Mouse (Mus musculus): ENCODE measurements around the gene Cpn2. TPM values are rescaled to one million over a fixed set of nuclear protein-coding genes. Genes with fewer than 3 reads are reported as not detected.

Gene Cpn2
- not detected in 2 replicates for polyA plus RNA-seq (2015; fragmentation: Nextera tagmentation; extraction: Ambion mirVana)

DNA sequence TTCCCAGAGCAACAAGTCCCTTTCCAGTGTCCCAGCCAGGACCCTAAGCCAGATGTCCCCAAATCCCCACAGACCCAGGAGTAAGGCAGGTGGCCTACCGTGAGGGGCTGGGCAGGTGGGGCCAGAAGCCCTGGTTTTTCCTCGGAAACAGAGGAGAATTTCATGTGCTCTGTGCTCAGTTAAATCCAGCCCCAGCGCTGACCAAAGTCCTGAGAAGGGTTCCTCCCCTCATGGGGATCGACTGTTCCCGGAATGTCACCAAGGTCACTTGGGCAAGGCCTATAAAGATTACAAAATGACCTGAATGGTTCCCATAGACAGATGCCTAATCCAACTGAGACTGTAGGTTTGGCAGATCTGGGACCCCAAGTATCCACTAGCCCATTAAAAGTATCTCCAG lies at the start of gene Cpn2:
TSS of gene Cpn2 (minus strand) at position 141 of the 400 bp plus-strand sequence.
- Histone ChIP-seq H3K4me1 (replicated peaks; ENCODE audit: control insufficient read depth, insufficient read depth, low read length) (peaks cover 7% of the 10 kb centered on the region), H3K9ac (replicated peaks; ENCODE audit: low read depth, low read length) (no peak within 1 kb of the TSS), H3K27ac (ENCODE audit: low read length) (no peak within 1 kb of the TSS), H3K36me3 (ENCODE audit: control insufficient read depth, insufficient read depth) (no peaks in the 10 kb centered on the region), H3K4me2 (ENCODE audit: low read length) (no peak within 1 kb of the TSS), H3K4me3 (replicated peaks; ENCODE audit: low read length) (no peak within 1 kb of the TSS), H3K27me3 (replicated peaks; ENCODE audit: control insufficient read depth, insufficient read depth, low read length) (no peaks in the 10 kb centered on the region), H3K9me3 (ENCODE audit: control insufficient read depth, low read length) (no peaks in the 10 kb centered on the region)
- WGBS = 83% methylated on average over 5 of the region's 5 CpGs
- no peak for ATAC-seq

GRCm38 (mm10) chr16:30314236-30314635 lies 46.9 kb upstream of the Cpn2 start:
- no peaks in the 10 kb centered on the region for H3K36me3 ChIP-seq (ENCODE audit: control insufficient read depth, insufficient read depth)
- no peak for ATAC-seq

GRCm38 (mm10) chr16:30310647-30311046 lies 43.3 kb upstream of the Cpn2 start, which contains the start of gene Gp5:
Gene Gp5 (minus strand): TSS chr16:30310779.
- no peaks in the 10 kb centered on the region for H3K9me3 ChIP-seq (ENCODE audit: control insufficient read depth, low read length)
- ATAC-seq = no peak
- peaks cover 18% of the 10 kb centered on the region for H3K4me1 ChIP-seq (replicated peaks; ENCODE audit: control insufficient read depth, insufficient read depth, low read length)
- H3K36me3 ChIP-seq (ENCODE audit: control insufficient read depth, insufficient read depth) = no peaks in the 10 kb centered on the region
- peak within 1 kb of the TSS; percentile 41 for H3K9ac ChIP-seq (replicated peaks; ENCODE audit: low read depth, low read length)
- H3K4me3 ChIP-seq (replicated peaks; ENCODE audit: low read length) = peak within 1 kb of the TSS; percentile 72
- H3K27ac ChIP-seq (ENCODE audit: low read length) = no peak within 1 kb of the TSS
- H3K27me3 ChIP-seq (replicated peaks; ENCODE audit: control insufficient read depth, insufficient read depth, low read length) = peaks cover 38% of the 10 kb centered on the region
- peak within 1 kb of the TSS; percentile 98 for H3K4me2 ChIP-seq (ENCODE audit: low read length)

More at GRCm38 (mm10) chr16:30314236-30314635, 46.9 kb upstream of the Cpn2 start:
- H3K9me3 ChIP-seq (ENCODE audit: control insufficient read depth, low read length) = no peaks in the 10 kb centered on the region
- peaks cover 18% of the 10 kb centered on the region for H3K27me3 ChIP-seq (replicated peaks; ENCODE audit: control insufficient read depth, insufficient read depth, low read length)
- no peak overlapping the region for H3K9ac ChIP-seq (replicated peaks; ENCODE audit: low read depth, low read length)
- no peak overlapping the region for H3K27ac ChIP-seq (ENCODE audit: low read length)
- no peak overlapping the region for H3K4me3 ChIP-seq (replicated peaks; ENCODE audit: low read length)
- peaks cover 5% of the 10 kb centered on the region for H3K4me1 ChIP-seq (replicated peaks; ENCODE audit: control insufficient read depth, insufficient read depth, low read length)
- H3K4me2 ChIP-seq (ENCODE audit: low read length) = no peak overlapping the region

GRCm38 (mm10) chr16:30310171-30310515 lies 42.8 kb upstream of the Cpn2 start:
- no peaks in the 10 kb centered on the region for H3K36me3 ChIP-seq (ENCODE audit: control insufficient read depth, insufficient read depth)
- H3K4me2 ChIP-seq (ENCODE audit: low read length) = no peak overlapping the region
- no peak overlapping the region for H3K27ac ChIP-seq (ENCODE audit: low read length)
- no peak overlapping the region for H3K9ac ChIP-seq (replicated peaks; ENCODE audit: low read depth, low read length)
- H3K4me1 ChIP-seq (replicated peaks; ENCODE audit: control insufficient read depth, insufficient read depth, low read length) = peaks cover 18% of the 10 kb centered on the region
- peaks cover 38% of the 10 kb centered on the region for H3K27me3 ChIP-seq (replicated peaks; ENCODE audit: control insufficient read depth, insufficient read depth, low read length)
- no peak overlapping the region for H3K4me3 ChIP-seq (replicated peaks; ENCODE audit: low read length)
- 56% methylated on average over 8 of the region's 8 CpGs for WGBS
- ATAC-seq = no peak
- H3K9me3 ChIP-seq (ENCODE audit: control insufficient read depth, low read length) = no peaks in the 10 kb centered on the region

- H3K27ac ChIP-seq (ENCODE audit: low read length) = no peak overlapping the region
- peak overlapping the region; percentile 72 for H3K4me3 ChIP-seq (replicated peaks; ENCODE audit: low read length)
- no peaks in the 10 kb centered on the region for H3K9me3 ChIP-seq (ENCODE audit: control insufficient read depth, low read length)
- H3K36me3 ChIP-seq (ENCODE audit: control insufficient read depth, insufficient read depth) = no peaks in the 10 kb centered on the region
- ATAC-seq = no peak
- H3K9ac ChIP-seq (replicated peaks; ENCODE audit: low read depth, low read length) = peak overlapping the region; percentile 71
- 4% methylated on average over 34 of the region's 34 CpGs for WGBS
- H3K4me1 ChIP-seq (replicated peaks; ENCODE audit: control insufficient read depth, insufficient read depth, low read length) = peaks cover 18% of the 10 kb centered on the region
- peaks cover 38% of the 10 kb centered on the region for H3K27me3 ChIP-seq (replicated peaks; ENCODE audit: control insufficient read depth, insufficient read depth, low read length)
- H3K4me2 ChIP-seq (ENCODE audit: low read length) = peak overlapping the region; percentile 98
These were observed 42.3 kb upstream of the Cpn2 start for GRCm38 (mm10) chr16:30309395-30310170.

- Histone ChIP-seq H3K4me1 (replicated peaks; ENCODE audit: control insufficient read depth, insufficient read depth, low read length) (peaks cover 18% of the 10 kb centered on the region), H3K9me3 (ENCODE audit: control insufficient read depth, low read length) (no peaks in the 10 kb centered on the region), H3K4me3 (replicated peaks; ENCODE audit: low read length) (peak overlapping the region; percentile 72), H3K36me3 (ENCODE audit: control insufficient read depth, insufficient read depth) (no peaks in the 10 kb centered on the region), H3K27ac (ENCODE audit: low read length) (no peak overlapping the region), H3K4me2 (ENCODE audit: low read length) (peak overlapping the region; percentile 98), H3K27me3 (replicated peaks; ENCODE audit: control insufficient read depth, insufficient read depth, low read length) (peaks cover 38% of the 10 kb centered on the region), H3K9ac (replicated peaks; ENCODE audit: low read depth, low read length) (peak overlapping the region; percentile 71)
- WGBS = under 1% methylated on average over 72 of the region's 72 CpGs
- peak; percentile 80 for ATAC-seq
These were observed 41.5 kb upstream of the Cpn2 start for GRCm38 (mm10) chr16:30308616-30309394.

GRCm38 (mm10) chr16:30307961-30308615 lies 40.8 kb upstream of the Cpn2 start:
- Histone ChIP-seq H3K4me3 (replicated peaks; ENCODE audit: low read length) (peak overlapping the region; percentile 72), H3K4me1 (replicated peaks; ENCODE audit: control insufficient read depth, insufficient read depth, low read length) (peaks cover 18% of the 10 kb centered on the region), H3K4me2 (ENCODE audit: low read length) (peak overlapping the region; percentile 98), H3K27me3 (replicated peaks; ENCODE audit: control insufficient read depth, insufficient read depth, low read length) (peaks cover 38% of the 10 kb centered on the region), H3K9me3 (ENCODE audit: control insufficient read depth, low read length) (no peaks in the 10 kb centered on the region), H3K36me3 (ENCODE audit: control insufficient read depth, insufficient read depth) (no peaks in the 10 kb centered on the region), H3K27ac (ENCODE audit: low read length) (no peak overlapping the region), H3K9ac (replicated peaks; ENCODE audit: low read depth, low read length) (peak overlapping the region; percentile 71)
- WGBS = 15% methylated on average over 29 of the region's 29 CpGs
- ATAC-seq = peak; percentile 39

- Histone ChIP-seq H3K4me2 (ENCODE audit: low read length) (no peak overlapping the region), H3K4me1 (replicated peaks; ENCODE audit: control insufficient read depth, insufficient read depth, low read length) (peaks cover 18% of the 10 kb centered on the region), H3K9ac (replicated peaks; ENCODE audit: low read depth, low read length) (no peak overlapping the region), H3K27me3 (replicated peaks; ENCODE audit: control insufficient read depth, insufficient read depth, low read length) (peaks cover 38% of the 10 kb centered on the region), H3K36me3 (ENCODE audit: control insufficient read depth, insufficient read depth) (no peaks in the 10 kb centered on the region), H3K27ac (ENCODE audit: low read length) (no peak overlapping the region), H3K4me3 (replicated peaks; ENCODE audit: low read length) (no peak overlapping the region), H3K9me3 (ENCODE audit: control insufficient read depth, low read length) (no peaks in the 10 kb centered on the region)
- 52% methylated on average over 12 of the region's 12 CpGs for WGBS
- no peak for ATAC-seq
These were observed 40.0 kb upstream of the Cpn2 start for GRCm38 (mm10) chr16:30307306-30307705.

DNA sequence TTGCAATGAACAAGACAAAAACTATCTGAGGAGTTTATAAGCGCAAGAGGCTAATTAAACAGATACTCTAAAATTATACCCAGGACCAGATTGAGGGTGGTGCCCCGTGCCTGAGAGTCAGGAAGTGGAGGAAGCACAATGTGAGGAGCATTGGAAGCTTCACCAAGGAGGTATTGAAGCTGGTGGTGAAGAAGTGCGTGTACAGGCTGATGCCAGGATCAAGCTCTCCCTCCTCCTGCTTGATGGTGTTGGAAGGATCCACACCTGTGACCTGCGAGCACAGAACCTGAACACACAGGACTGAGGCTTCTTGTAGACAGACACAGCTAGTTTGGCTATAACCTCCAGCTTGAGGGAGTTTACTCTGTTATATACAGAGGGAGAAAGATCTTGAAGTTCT lies 38.8 kb upstream of the Cpn2 start:
- ATAC-seq = no peak
- no peaks in the 10 kb centered on the region for H3K9me3 ChIP-seq (ENCODE audit: control insufficient read depth, low read length)
- H3K36me3 ChIP-seq (ENCODE audit: control insufficient read depth, insufficient read depth) = no peaks in the 10 kb centered on the region
- no peak overlapping the region for H3K9ac ChIP-seq (replicated peaks; ENCODE audit: low read depth, low read length)
- peaks cover 18% of the 10 kb centered on the region for H3K4me1 ChIP-seq (replicated peaks; ENCODE audit: control insufficient read depth, insufficient read depth, low read length)
- WGBS = 97% methylated on average over 4 of the region's 4 CpGs
- no peak overlapping the region for H3K4me3 ChIP-seq (replicated peaks; ENCODE audit: low read length)
- H3K27me3 ChIP-seq (replicated peaks; ENCODE audit: control insufficient read depth, insufficient read depth, low read length) = peaks cover 34% of the 10 kb centered on the region
- no peak overlapping the region for H3K27ac ChIP-seq (ENCODE audit: low read length)
- H3K4me2 ChIP-seq (ENCODE audit: low read length) = no peak overlapping the region
